Mouse (Mus musculus): Measurements from ENCODE around the gene Olfr1261.

Gene Olfr1261

DNA sequence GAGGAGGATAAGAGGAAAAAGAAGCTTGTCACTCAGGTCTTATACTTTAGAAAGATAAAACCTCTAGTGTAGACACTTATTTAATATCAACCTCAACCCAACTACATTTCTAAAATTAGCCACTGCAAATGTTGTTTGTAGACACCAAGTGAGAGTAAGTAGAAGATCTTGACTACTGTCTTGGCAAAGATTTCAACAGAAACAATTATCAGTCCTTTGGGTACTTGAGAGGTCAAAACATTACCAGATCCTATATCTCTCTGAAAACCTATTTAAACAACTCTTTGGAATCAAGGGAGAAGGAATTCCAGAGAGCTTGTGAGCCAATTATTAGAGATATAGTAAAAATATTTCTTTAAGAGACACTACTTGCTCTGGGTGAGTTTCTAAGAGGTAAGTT is at the start of gene Olfr1261:
Gene Olfr1261, plus strand, starts transcription at position 301 of the 400 bp plus-strand sequence.
- no peak for DNase-seq (ENCODE audit: low spot score)

GRCm38 (mm10) chr2:89948564-89948963 is 42.5 kb upstream of the Olfr1261 start, which contains the start of gene Olfr1259:
TSS of gene Olfr1259 (minus strand) at chr2:89948664.
- no peak for DNase-seq (ENCODE audit: low spot score)

GRCm38 (mm10) chr2:89974184-89974583 is 16.8 kb upstream of the Olfr1261 start, which contains the start of gene Olfr1260:
TSS of gene Olfr1260 (plus strand) at chr2:89974340.
- DNase-seq (ENCODE audit: low spot score): peak; percentile 30

DNA sequence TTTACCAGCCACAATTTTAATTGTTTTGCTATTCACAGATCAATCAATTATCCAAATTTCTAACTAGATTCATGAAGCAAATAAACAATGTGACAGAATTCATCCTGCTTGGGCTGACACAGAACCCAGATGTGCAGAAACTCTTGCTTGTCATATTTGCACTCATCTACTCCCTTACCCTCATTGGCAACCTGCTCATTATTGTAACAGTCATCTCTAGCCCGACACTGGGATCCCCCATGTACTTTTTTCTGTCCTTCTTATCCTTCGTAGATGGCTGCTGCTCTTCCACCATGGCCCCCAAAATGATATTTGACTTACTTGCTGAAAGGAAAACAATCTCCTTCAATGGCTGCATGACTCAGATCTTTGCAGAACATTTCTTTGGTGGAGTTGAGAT is 13.3 kb upstream of the Olfr1261 start:
- no peak for DNase-seq (ENCODE audit: low spot score)

DNA sequence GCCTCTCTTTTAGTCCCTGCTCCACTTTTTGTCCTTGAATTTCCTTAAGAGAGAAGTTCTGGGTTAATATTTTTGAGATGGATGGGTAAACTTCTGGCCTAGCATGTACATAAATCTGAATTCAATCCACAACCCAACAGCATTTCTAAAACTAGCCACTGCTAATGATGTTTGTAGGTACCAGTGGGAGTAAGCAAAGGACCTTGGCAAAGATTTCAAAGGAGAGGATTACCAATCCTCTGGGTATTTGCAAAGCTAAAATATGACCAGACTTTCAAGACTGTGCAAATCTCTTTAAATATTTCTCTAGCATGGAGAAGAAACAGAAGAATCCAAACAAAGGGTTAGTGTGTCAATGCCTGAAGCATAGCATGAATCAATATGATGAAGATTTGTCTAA is 8.8 kb downstream of the Olfr1261 start, which contains the start of gene Olfr1262:
Gene Olfr1262, plus strand, starts transcription at position 301 of the 400 bp plus-strand sequence.
- DNase-seq (ENCODE audit: low spot score): no peak

DNA sequence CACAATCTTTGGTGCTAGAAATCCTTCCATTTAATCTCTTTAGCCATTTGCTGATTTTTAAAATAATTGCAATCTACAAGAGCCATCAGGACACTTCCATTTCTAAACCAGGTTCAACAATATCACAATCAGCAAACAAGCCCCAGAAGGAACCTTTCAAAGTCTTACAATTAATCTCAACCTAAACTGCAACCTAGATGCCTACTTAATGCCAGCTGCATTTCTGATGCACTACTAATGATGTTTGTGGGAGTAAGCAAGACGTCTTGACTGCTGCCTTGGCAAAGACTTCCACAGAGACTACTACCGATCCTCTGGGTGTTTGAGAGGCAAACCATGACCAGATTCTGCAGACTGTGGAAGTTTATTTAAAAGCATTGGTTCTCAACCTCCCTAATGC is 20.8 kb downstream of the Olfr1261 start, which contains the start of gene Olfr1263:
Gene Olfr1263, plus strand, starts transcription at position 301 of the 400 bp plus-strand sequence.
- DNase-seq (ENCODE audit: low spot score): no peak

- DNase-seq (ENCODE audit: low spot score): no peak
Observed at GRCm38 (mm10) chr2:90025477-90025876, 34.5 kb downstream of the Olfr1261 start, which contains the start of gene Olfr1264. TSS of gene Olfr1264 (minus strand) at chr2:90025577.

DNA sequence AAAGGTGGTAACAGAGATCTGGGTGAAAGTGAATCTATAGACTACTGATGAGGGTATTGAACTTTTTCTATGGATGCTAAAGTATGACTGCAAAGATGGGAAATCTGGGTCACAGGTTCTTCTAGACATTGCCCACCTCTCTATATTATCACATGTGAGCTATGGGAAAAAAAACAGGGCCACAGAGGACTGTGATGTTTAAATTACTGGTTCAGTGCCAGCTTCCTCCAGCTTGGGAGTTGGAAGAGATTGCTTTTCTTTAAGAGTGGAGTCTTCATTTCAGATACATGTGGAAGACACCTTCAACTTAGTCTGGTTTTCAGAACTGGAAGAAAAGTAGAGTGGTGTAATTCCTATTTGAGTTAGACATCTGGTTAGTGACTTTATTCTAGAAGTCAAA is 44.0 kb downstream of the Olfr1261 start, which contains the start of gene Olfr1265:
Gene Olfr1265, plus strand, starts transcription at position 301 of the 400 bp plus-strand sequence.
- DNase-seq (ENCODE audit: low spot score): no peak
